Mouse (Mus musculus) cortical plate, adult 2 months (tissue): ENCODE data around the gene Hist2h2aa1.

Experiments
- CTCF ChIP-seq: fragments of 200-500 bp; IDR thresholded peaks from 2 replicates; pipeline ENCODE4 v1.5.1; 2011; ENCODE audit warnings: mild to moderate bottlenecking, control low read depth, low read length; ENCODE audit not compliant: insufficient read depth; ENCODE audit errors: extremely low read depth
- POLR2A ChIP-seq: fragments of 200-500 bp; IDR thresholded peaks from 2 replicates; pipeline ENCODE4 v1.6.1; 2011; ENCODE audit warnings: mild to moderate bottlenecking, low read length, control low read depth; ENCODE audit not compliant: insufficient read depth; ENCODE audit errors: extremely low read depth

GRCm38 (mm10) chr3:96240799-96241197, 4.5 kb upstream of the Hist2h2aa1 start:
- TF ChIP-seq CTCF = no peak
- no peak for TF ChIP-seq POLR2A
